Mouse (Mus musculus) bone marrow macrophage, adult 2 months (primary cell): Measurements from ENCODE around the gene Gstt2.

Experiments
- CTCF ChIP-seq: IDR thresholded peaks from 2 replicates; pipeline ENCODE4 v1.5.1; 2012; ENCODE audit warnings: low read depth, mild to moderate bottlenecking, low read length, moderate library complexity
- POLR2A ChIP-seq: IDR thresholded peaks from 2 replicates; pipeline ENCODE4 v1.6.1; 2012; ENCODE audit warnings: mild to moderate bottlenecking, low read depth, low read length, borderline replicate concordance

DNA sequence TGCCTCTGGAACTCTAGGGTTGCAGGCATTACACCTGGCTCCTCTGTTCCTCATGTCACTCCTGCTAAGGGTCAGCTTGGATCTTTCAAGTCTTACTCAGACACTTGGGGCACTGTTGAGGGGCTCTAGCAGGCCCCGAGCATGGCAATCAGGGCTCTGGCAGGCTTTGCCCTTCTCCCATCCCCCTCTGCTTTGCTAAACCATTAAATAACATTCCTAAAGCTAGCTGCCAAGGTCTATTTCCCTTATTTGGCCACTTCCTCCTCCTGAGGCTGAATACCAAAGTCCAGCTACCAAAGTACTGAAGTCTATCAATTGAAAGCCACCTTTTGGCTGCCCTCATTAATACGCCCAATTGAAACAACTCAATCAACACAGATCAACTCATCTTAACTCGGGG, 42.3 kb downstream of the Gstt2 start:
- no peak for TF ChIP-seq CTCF
- TF ChIP-seq POLR2A = no peak
